Mouse (Mus musculus) c-Kit-positive CD71-negative TER-119-negative erythroid progenitor cells, embryonic 14.5 days (primary cell): Measurements from ENCODE around the gene Sult6b1.

Experiments
- DNase-seq: peaks from one replicate; pipeline ENCODE4 v3.0.0-alpha.2; 2013; ENCODE audit warnings: low read depth

The Sult6b1 gene

GRCm38 (mm10) chr17:78883291-78883690, 23.5 kb downstream of the Sult6b1 start:
- no peak for DNase-seq

- DNase-seq, result peak; percentile 60
These were observed 24.2 kb downstream of the Sult6b1 start, which contains the start of gene Eif2ak2 for GRCm38 (mm10) chr17:78882401-78883112. Gene Eif2ak2 (minus strand): TSS chr17:78882573.

- no peak for DNase-seq
These were observed 24.9 kb downstream of the Sult6b1 start for GRCm38 (mm10) chr17:78881878-78882304.

- no peak for DNase-seq
These were observed 32.9 kb downstream of the Sult6b1 start for GRCm38 (mm10) chr17:78873886-78874285.

- DNase-seq, result no peak
These were observed 50.5 kb downstream of the Sult6b1 start for GRCm38 (mm10) chr17:78856243-78856642.

- no peak for DNase-seq
These were observed 64.4 kb downstream of the Sult6b1 start for GRCm38 (mm10) chr17:78842271-78842928.

GRCm38 (mm10) chr17:78836056-78836455, 70.7 kb downstream of the Sult6b1 start:
- peak; percentile 6 for DNase-seq

GRCm38 (mm10) chr17:78834856-78835835, 71.6 kb downstream of the Sult6b1 start, which contains the start of the genes Heatr5b and Gpatch11:
Gene Heatr5b (minus strand): TSS chr17:78835364.
Gene Gpatch11 (plus strand): TSS chr17:78835567.
- peak; percentile 97 for DNase-seq
